Mouse (Mus musculus) bone marrow, adult 2 months (tissue): ENCODE measurements around the gene Ptcd2. TPM values are rescaled to one million over a fixed set of nuclear protein-coding genes. Genes with fewer than 3 reads are reported as not detected.

Source experiments
- H3K27ac ChIP-seq: fragments of 200-500 bp; 2 replicates; pipeline ENCODE4 v1.5.1; 2012; ENCODE audit warnings: low read depth, mild to moderate bottlenecking, control low read depth, inconsistent platforms, low read length; ENCODE audit not compliant: control insufficient read depth, poor library complexity, insufficient read depth
- H3K4me1 ChIP-seq: fragments of 200-500 bp; 2 replicates; pipeline ENCODE4 v1.6.1; 2011; ENCODE audit warnings: low read length; ENCODE audit not compliant: control insufficient read depth, insufficient read depth
- H3K4me3 ChIP-seq: fragments of 200-500 bp; replicated peaks from 2 replicates; pipeline ENCODE3; 2011; ENCODE audit warnings: mild to moderate bottlenecking, low read depth, low read length, control low read depth; ENCODE audit not compliant: control insufficient read depth
- CTCF ChIP-seq: fragments of 200-500 bp; IDR thresholded peaks from 2 replicates; pipeline ENCODE4 v1.5.1; 2011; ENCODE audit warnings: low read length, control low read depth; ENCODE audit not compliant: control insufficient read depth, insufficient read depth
- POLR2A ChIP-seq: fragments of 200-500 bp; IDR thresholded peaks from 2 replicates; pipeline ENCODE4 v1.6.1; 2011; ENCODE audit warnings: low read depth, mild to moderate bottlenecking, control low read depth, low read length, borderline replicate concordance; ENCODE audit not compliant: control insufficient read depth
- WGBS: fragments of 180-500 bp; shearing (Covaris S2); methylation state at CpG from one replicate; pipeline ENCODE4 v1.1.7; 2018; 5-methylcytosine and 5-hydroxymethylcytosine counted together
- polyA plus RNA-seq: library from polyadenylated mRNA; stranded (reverse); fragments of >200 nt; gene quantifications from 2 replicates; pipeline ENCODE4 v1.2.4, GENCODE M21; 2011; ENCODE audit warnings: low replicate concordance; ENCODE audit not compliant: missing spikeins, insufficient read depth, insufficient read length

Ptcd2 gene
- polyA plus RNA-seq, 1 experiment = 20.1 TPM

DNA sequence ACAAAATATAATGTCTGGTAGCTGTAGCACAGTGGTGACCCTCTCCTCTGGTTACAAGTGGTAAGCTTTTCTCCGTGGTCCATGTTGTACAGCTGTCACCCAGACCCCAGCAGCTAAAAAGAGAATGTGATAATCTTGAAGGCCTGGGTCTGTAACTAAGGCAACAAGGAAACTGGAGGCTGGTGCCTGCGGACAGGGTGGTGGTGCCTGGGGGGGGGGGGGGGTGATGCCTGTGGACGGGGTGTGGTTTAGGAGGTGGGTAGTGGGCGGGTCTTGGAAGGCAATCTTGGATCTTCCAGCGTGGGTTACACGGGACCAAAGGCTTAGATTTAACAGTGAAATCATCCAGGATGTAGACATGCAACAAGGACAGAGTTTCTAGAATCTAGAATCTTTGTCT is 37.9 kb upstream of the Ptcd2 start:
- H3K4me1 ChIP-seq = no peaks in the 10 kb centered on the region
- 69% methylated on average over 6 of the region's 6 CpGs for WGBS
- H3K27ac ChIP-seq = no peak overlapping the region
- H3K4me3 ChIP-seq = no peak overlapping the region
- TF ChIP-seq POLR2A = no peak
- no peak for TF ChIP-seq CTCF

DNA sequence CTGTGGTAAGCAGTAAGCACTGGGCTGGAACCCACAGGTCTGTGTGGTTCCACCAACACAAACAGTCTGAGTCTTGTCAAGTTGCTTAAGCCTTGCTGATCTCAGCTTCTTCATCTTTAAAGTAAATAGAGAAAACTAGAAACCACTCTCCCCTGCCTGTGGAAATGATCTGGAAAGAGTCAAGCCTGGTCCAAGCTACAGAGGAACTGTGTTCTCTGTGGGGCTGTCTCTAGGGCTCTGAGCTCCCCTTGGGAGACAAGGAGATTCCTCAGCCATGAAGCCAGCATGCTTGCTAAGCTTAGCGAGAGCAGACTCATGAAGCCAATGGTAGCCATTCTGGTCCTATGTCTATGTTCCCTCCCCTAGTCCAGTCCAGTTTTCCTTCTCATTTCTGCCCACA is 33.7 kb upstream of the Ptcd2 start:
- Histone ChIP-seq H3K4me3 (no peak overlapping the region), H3K4me1 (no peaks in the 10 kb centered on the region; the same call in 1 of the 2 replicates), H3K27ac (no peak overlapping the region)
- WGBS = 80% methylated on average over 1 of the region's 1 CpGs
- TF ChIP-seq POLR2A (no peak), CTCF (no peak)

DNA sequence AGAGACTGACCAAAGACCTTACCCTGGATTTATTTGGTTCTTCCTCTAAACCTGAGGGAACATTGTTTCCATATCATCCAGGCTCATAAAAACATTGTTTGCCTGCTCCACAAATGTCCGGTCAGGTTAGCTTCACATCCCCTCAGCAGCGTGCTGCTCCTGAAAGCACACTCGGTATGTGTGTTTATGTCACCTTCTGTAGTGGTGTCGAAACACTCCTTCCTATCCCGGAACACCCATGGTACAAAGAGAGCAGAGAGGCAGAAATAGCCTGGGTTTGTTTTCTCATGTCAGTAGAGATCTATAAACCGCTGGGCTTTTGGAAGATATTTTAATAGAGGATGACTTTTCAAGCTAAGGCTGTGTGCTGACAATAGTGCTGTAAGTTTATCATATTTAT is 32.5 kb upstream of the Ptcd2 start:
- Histone ChIP-seq H3K4me1 (no peaks in the 10 kb centered on the region; the same call in 1 of the 2 replicates), H3K27ac (no peak overlapping the region), H3K4me3 (no peak overlapping the region)
- WGBS = 71% methylated on average over 6 of the region's 6 CpGs
- TF ChIP-seq POLR2A = no peak
- no peak for TF ChIP-seq CTCF

DNA sequence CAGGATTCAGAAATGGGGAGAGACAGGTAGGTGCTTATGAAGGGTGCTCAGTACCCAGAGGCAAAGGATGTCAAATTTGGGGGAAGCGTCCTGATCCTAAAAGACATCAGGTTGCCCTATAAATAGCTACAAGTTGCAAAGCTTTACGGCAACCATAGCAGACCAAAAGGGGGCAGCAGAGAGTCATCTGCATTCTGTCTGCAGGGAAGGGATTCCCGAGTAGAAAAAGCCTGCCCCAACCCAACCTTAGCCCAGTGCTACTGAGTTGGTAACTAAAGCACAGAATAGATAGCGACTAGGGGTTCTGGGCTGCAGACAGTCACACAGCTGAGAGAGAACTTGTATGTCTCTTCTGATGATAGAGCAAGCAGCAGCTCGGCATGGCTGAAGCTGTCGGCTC is 31.0 kb upstream of the Ptcd2 start:
- TF ChIP-seq POLR2A (no peak), CTCF (peak; percentile 58)
- 35% methylated on average over 6 of the region's 6 CpGs for WGBS
- no peaks in the 10 kb centered on the region; the same call in 1 of the 2 replicates for H3K4me1 ChIP-seq
- no peak overlapping the region for H3K27ac ChIP-seq
- H3K4me3 ChIP-seq = no peak overlapping the region

DNA sequence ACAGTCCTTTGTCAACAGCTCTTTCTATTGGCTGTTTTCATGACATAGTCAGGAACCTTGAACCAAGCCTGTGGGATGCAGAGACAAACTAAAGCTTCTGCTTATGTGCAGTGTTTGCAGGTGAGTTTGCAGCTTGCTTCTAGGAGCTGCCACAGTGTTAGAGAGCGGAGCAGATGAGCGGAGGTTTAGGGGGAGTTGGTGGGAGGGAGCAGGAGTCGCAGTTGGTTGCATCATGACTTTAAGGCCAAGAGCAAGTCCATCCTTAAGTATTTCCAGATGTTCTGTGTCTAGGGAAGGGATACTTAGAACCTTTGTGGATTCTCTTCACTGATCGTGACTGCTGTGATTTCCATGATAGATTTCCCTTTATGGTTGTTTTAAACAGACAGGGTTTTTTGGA is 29.7 kb upstream of the Ptcd2 start:
- H3K4me1 ChIP-seq = no peaks in the 10 kb centered on the region; the same call in 1 of the 2 replicates
- no peak overlapping the region for H3K4me3 ChIP-seq
- 93% methylated on average over 4 of the region's 4 CpGs for WGBS
- H3K27ac ChIP-seq = no peak overlapping the region
- no peak for TF ChIP-seq POLR2A
- no peak for TF ChIP-seq CTCF

DNA sequence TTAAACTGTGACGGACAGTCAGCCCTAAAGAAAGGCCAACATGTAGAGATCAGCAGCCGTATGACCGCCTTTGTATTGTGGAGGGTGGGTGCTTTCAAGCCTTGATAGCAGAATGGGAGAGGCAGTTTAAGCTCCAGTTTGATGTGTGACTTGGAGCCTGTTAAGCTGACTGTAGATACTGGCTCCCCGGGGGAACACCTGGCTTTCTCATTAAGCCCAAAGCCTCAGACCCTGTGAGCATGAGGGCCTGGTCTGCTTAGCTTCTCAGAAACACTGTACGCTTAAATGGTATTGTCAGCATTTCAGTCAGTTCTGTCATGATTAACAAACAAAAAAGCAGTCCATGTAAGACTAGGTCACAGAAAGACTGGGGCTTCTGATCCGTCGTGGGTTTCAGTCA is 29.2 kb upstream of the Ptcd2 start:
- TF ChIP-seq POLR2A = no peak
- no peak for TF ChIP-seq CTCF
- 86% methylated on average over 7 of the region's 7 CpGs for WGBS
- no peak overlapping the region for H3K27ac ChIP-seq
- no peak overlapping the region for H3K4me3 ChIP-seq
- no peaks in the 10 kb centered on the region; the same call in 1 of the 2 replicates for H3K4me1 ChIP-seq

DNA sequence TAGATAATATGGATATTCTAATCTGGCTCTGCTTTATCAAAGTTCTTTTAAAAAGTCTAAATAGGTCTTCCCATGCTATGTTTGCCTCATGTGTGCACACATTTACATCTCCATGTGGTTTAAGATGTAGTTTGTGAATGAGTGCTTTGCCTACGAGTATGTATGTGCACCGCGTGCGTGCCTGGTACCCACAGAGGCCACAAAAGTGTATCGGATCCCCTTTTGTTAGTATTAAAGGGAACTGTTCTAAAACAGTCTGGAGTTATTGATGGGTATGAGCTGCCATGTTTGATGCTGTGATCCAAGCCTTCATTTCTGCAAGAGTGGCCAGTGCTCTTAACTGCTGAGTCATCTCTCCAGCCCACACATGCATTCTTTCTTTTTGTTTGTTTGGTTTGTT is 26.8 kb upstream of the Ptcd2 start:
- WGBS = 82% methylated on average over 5 of the region's 5 CpGs
- H3K4me1 ChIP-seq = no peaks in the 10 kb centered on the region
- TF ChIP-seq CTCF (no peak), POLR2A (no peak)
- no peak overlapping the region for H3K4me3 ChIP-seq
- H3K27ac ChIP-seq = no peak overlapping the region

DNA sequence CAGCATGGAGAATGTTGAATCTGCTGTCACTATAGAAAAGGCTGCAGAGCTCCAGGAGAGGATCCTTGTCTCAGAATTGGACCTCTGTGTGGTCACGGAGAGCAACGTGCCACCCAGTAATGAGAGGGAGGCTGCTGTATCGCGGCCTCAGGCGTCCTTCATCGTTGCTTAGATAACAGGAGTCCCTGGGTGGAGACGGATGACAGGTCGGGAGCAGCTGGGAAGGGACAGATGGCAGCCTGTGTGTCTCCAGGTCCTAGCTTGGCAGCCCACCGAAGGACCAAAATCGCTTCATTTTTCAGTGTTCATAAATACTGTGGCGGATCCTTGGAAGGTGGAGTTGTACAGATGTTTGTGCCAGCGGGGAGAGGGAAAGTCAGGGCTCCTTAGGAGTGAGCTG is 24.6 kb upstream of the Ptcd2 start:
- Histone ChIP-seq H3K4me3 (no peak overlapping the region), H3K27ac (no peak overlapping the region), H3K4me1 (no peaks in the 10 kb centered on the region)
- WGBS = 90% methylated on average over 12 of the region's 12 CpGs
- TF ChIP-seq CTCF = no peak
- TF ChIP-seq POLR2A = no peak

DNA sequence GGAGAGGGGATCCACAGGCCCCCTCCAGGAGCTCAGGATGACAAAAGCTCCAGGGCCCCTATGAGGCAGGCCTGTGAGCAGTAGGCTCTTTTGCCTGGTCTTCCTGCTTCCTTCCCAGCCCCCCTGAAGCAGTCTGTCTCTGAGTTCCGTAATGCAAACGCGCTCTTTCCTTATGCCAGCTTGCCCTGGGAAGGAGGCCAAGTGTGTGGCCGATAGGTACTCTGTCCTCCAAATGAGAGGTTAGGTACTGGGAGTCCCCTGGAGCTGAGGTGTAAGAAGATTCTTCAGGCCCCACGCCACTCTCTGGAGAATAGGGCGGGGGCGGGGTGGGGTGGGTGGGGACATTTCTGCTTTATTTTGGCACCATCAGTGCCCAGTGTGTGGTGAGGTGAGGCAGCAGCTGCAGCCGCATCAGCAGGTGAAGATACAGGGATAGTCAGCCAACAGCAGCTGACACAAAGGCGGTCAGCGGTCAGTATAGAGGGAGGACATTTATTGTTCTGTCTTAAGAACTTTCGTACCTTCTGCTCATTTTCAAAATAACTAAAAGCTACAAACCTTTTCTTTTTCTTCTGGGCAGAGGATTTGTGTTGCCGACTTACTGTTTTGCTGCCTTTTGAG is 23.2 kb upstream of the Ptcd2 start:
- TF ChIP-seq POLR2A (no peak), CTCF (no peak)
- H3K27ac ChIP-seq = no peak overlapping the region
- H3K4me3 ChIP-seq = no peak overlapping the region
- WGBS = 90% methylated on average over 12 of the region's 12 CpGs
- H3K4me1 ChIP-seq = no peaks in the 10 kb centered on the region

DNA sequence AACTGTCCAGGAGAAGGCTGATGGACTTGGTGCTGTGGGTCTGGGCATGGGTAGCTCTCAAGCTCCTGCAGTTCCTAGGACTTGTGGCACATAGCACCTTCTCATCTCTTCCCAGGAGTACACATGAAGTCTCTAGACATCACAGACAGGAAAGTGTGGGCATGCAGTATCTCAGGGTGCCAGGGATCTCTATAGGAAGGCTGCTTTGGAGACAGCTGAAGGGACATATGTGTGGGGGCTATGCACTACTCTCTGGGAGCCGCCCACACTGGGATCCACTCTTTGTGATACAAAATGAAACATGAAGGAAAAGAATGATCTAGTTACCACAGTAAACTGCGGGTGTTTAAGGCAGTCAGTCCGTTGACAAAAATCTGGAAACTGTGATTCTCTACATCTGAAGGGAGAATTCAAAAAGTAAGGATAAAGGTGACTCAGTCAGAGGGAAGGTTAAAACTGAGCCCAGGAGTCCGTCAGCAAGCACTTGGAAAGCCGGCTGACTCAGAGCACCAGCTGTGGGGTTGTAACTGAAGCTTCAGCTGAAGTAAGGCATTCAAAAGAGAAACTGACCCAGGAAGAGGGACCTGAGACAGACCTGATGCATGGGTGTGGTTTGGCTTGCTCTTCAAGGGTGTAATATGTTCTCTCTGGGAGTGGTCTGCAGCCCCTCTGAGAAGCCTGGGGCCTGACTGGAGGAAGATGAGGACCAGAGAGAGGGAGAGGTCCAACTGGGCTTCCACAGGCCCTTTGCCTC is 22.1 kb upstream of the Ptcd2 start:
- 87% methylated on average over 5 of the region's 5 CpGs for WGBS
- H3K4me1 ChIP-seq = no peaks in the 10 kb centered on the region
- no peak overlapping the region for H3K27ac ChIP-seq
- no peak overlapping the region for H3K4me3 ChIP-seq
- TF ChIP-seq CTCF (no peak), POLR2A (no peak)
